Mouse (Mus musculus) Muller cell, postnatal 12 days (primary cell): ENCODE measurements around the gene Exoc4.
A peak's percentile ranks its signal among the peaks of the same experiment; 100 is the strongest.

Experiments
- DNase-seq: peaks from one replicate; pipeline ENCODE4 v3.0.0-alpha.2; 2015; ENCODE audit errors: inconsistent ontology term

Exoc4 gene

DNA sequence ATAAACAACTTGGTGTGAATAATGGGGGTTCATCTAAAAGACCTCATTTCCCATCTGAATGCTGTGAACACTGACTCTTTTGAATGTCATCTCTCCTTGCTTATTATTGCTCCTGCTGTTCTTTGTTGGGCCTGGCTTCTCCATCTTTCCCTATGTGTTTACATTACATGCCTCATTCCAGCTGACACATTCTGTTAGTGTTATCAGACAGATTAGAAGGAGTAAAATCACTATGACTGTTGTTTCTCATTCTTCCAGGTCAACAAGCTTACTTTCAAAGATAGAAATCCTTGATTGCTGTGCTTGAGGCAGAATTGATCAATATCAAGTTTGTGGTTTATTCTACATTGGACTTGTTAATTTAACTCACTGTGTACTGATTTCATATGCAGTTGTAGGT lies 377.0 kb downstream of the Exoc4 start:
- no peak for DNase-seq

DNA sequence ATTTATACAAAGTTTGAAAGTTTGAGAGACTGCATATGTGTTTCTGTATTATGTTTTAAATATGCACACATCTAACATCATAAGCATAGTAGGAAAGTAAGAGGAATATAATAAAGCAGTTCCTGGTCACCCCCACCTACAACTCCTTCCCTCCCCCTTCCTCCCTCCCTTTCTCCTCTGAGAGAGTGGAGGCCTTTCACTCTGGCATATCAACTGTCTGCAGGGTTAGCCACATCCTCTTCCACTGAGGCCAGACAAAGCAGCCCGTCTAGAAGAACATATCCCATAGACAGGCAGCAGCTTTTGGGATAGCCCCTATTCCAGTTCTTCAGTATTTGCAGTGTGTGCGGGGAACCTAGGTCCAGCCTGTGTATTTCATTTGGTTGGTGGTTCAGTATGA lies 382.2 kb downstream of the Exoc4 start:
- no peak for DNase-seq

DNA sequence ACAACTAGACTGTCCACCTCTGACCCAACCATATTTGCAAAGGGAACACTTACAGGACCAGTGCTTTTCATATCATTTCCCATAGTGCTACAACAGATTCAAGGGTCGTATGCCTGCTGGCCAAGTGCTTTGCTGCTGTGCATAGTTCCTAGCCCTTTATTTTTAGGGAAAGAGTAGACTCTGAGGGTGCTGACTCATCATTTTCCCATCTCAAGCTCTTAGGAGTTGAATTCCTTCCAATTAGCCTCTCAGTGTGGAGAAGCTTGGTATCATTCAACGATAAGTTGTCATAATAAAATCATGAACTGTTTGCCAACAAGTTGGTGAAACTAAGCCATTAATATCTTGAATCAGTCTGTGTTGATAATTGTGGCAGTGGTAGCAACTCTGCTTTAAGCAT lies 388.3 kb downstream of the Exoc4 start:
- no peak for DNase-seq

DNA sequence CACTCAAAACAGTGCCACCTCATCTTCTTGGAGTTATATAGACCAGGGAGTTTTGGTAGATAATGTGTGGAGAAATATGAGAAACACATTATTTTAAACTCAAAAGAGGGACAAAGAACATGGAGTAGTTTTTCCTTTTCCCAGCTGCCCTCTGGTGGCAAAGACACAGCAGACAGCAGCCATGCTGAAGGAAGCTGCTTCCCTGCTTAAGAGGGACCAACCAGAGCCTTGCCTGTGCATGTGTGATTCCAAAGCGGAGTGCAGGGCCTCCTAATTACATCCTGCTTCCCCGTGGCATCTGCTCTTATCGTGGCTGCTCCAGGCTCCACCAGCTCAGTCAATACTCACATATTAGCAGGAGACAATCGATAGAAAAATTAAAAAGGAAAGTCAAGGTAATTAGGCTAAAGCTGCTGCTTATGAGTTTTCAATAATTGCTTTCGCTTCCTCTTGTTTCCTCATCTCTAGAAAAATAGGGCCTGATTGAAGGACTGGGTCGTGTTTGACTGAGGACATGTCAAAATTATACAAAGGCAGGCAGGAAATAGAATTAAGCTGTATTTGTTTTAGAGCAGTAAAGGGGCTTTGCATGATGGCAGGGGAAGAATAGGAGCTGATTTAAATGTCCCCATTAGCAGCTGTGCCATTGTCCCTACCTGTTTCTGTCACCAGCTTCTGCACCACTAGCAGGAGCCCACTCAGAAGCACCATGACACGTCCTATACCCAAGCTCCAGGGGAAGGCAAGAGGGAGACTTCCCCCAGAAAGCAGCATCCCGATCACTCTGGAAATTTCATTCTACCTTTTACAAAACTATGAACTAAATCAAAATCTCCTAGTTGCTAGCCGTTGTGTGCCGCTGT lies 433.1 kb downstream of the Exoc4 start:
- DNase-seq: peak; percentile 31

DNA sequence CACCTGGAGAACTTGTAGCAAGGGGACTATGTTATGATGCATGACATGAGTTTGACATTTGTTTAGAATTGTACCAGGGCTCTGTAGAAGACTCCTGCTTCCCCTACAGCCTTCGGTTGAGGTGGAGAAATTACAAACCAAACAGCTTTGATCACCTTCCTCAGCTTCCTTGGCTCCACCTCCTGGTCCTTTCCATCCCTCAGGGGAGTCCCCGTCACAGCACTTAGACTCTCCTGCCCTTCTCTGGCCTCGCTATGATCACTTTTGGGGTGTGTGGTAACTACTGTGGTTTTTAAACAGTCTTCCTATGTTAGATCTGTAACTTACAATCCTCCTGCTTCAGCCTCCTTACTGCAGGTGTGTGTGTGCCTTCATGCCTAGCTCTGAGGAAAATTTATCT lies 434.6 kb downstream of the Exoc4 start:
- DNase-seq: no peak

DNA sequence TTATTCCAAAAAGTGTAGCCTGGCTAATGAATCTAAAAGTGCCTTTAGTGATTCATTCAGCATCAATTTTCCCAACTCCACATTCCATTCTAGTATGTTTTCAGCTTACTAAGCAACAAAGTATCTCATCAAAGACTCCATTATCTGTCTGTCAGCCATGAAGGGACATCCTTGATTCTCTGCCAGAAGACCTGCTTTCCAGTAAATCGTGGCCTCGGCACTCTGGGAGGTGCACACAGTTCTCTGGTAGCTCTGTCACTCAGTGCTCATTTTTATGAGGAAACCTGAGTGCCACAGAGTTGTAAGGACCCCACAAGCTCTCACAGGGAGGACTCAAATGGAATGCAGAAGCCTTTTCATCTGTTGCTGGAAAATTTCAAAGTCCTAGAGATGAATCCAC lies 436.4 kb downstream of the Exoc4 start:
- DNase-seq: peak; percentile 80

DNA sequence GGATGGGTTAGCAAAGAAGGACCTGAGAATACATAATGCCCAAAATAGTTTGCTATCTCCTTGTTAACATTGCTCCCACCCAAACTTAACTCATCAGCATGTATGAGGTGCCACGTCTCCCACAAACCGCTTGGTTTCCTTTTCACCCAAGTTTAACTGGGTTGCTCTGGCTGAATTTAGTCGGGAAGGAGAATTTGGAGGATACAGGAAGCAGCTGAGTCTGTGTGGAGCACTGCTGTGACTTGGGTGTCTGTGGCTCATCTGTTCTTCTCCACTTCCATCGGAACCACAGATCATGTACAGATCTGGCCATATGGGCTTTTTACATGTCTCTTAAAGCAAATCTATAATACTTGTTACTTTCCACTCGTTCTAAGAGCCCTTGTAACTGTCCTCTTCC lies 441.7 kb downstream of the Exoc4 start:
- DNase-seq: no peak

DNA sequence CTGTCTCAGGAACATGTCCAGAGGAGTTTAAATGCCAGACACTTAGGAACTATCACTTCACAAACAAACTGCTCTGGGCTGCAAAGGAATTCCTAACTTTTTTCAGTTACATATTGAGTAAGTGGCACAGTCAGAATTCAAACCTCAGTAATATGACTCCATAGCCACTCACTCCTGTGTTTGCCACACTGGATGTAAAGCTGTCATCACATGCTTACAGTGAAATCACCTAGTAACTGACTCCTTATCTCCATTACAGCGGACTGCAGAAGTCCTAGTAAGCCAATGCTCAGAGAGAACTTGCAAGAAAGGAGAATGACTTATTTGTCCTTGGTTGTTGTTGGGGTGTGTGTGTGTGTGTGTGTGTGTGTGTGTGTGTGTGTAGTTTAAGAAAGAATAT lies 448.1 kb downstream of the Exoc4 start:
- no peak for DNase-seq

DNA sequence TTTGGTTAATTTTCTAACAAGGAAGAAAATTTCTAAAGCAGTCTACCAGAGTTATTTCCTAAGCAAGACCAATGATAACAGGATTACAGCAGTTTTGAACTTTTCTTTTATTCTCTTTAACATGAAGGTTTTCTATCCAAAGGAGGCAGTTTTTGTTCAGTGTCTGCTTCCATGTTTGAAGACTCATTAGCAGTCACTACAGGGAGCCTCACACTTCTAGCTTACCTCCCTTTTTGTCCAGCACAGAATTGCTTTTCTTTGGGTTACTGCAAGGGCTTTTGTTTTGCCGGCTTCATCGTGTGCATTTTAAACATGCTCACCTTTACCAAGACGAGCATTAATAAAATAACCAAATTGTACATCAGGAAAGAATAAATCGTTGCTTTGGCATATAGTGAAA lies 460.0 kb downstream of the Exoc4 start:
- DNase-seq: no peak

DNA sequence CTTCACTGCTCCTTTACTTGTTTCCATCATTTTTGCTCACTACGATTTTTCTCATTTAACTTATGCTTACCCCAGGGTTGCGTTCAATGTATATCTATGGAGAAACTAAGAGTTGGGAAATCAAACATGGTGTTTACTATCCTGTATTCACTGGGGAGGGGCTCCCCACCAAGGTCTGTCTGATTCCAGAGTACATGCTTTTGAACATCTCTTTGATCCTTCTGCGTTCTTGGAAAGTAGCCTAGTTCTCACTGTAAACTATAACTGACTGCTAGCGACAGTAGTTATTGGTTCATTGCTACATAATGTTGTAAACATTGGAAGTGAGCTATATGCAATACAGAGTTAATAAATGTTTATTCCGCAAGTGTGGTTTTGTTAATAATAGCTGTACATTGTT lies 460.5 kb downstream of the Exoc4 start:
- DNase-seq: no peak

DNA sequence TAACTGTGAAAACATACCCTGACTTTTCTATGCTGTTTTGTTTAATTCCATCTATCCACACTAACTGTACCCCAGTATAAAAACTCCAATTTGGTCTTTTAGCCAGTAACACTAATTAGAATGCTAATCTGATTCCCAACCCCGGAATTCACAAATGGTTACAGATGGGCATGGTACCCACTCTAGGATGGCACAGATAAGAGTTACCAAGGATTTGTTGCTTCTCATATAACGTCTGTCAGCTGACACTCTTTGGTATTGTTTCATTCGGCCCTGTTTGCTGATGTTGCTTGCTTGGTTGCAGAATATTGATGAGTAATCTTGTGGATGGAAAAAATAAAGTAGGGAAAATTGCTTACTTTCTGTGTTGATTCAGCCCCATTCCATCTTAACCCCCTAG lies 462.9 kb downstream of the Exoc4 start:
- no peak for DNase-seq

DNA sequence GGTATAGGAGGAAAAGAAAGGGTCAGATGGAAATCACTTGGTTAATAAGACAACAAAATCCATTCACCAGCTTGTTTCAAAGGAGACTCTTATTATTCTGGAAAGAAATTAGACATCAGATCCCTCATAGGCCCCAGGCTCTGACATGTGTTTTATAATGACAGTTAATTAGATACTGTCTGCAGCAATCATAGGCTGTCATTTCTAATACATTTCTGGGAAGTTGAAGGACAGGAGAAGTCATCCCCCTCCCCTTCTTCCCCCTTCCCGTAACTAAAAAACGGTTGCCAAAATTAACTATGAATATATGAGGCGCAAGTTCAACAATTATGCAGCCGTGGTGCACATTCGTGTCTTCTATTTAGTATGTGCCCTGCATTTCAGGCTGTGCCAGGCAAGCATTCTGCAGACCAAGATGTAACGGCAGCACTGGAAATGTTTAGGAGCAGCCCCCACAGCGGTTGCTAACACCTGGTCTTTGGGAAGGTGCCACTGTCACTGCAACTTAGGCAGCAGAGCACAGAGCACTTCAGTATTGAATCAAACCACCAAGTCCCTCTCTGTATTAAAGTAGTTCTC lies 463.7 kb downstream of the Exoc4 start:
- peak; percentile 32 for DNase-seq

DNA sequence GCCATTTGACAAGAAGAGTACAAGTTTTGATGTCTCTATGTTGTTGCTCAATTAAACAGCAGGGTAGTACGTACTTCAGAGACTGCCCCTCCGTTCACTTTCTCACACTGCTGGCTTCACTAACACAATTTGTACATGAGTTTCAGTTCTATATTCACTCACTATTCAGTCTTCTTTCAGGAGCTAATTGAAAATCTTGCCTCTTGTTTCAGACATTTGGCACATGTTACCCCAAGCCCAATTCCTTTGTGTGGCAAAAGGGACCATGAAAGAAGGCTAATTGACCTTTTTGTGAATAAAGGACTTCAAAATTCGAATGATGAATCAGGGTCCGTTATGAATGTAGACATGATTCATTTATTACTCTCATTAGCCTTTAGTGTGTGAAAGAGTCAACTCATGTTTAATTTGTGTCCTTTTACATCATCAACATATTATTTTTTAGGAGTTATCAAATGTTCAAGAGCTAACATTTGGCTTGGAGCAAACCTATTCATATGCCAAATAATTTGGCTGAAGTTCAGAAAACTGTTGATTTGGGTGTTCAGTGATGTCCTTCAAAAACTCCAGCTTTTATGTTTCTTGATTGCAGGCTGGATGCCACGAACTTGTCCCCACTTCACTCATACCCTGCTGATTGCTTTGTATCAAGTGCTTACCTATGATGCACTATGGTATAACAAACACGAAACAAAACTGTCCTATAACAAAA lies 467.5 kb downstream of the Exoc4 start:
- peak; percentile 95 for DNase-seq

DNA sequence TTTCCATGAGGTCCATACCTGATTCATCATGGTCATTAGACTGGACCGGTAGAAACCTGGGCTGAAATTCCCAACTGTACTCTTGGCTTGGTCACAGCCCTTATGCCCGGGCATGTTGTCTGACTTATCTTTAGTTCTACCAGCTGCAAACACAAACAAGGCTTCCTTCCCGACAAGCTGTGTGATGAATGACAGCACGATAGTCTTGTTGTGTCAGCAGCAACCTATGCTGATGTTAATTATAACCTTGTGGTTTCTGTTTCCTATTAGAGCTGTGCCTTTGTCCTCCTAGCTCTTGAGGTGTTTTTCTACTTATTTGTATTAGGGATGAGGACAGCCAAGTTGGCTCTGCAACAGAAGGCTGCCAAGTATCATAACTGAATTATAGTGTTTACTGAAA lies 472.3 kb downstream of the Exoc4 start:
- no peak for DNase-seq

DNA sequence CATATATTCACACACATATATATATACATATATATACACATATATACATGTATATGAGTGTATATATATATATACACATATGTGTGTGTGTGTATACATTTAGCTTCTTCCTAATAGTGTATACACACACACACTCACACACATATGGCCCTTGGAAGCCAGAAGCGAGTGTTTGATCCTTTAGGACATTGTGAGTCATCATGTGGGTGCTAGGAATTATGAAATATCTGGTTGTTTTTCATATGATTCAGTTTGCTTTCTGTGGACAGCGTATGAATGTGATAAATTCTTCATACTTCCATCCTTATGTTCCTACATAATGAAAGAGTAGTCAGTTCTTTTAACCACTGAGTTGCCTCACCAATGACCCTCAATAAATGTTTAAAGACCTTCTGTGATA lies 473.9 kb downstream of the Exoc4 start:
- DNase-seq: no peak

DNA sequence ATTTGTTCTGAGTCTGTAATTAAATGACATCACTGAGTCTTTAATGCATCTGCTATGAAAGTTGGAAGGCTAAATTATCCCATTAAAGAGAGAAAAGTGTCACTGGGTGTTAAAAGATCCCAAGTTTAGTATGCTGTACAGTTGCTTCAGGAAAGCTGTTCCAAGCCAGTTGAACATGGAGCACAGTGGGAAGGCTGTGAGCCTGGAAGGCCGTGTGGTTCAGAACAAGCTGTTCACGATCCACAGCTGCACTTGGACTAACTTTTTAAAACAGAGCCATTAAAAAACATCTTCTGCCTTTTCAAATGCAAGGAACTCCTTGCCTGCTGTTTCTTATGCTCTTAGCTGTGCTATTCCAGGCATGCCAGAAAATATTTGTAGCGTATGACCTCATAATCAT lies 475.7 kb downstream of the Exoc4 start:
- DNase-seq: no peak

DNA sequence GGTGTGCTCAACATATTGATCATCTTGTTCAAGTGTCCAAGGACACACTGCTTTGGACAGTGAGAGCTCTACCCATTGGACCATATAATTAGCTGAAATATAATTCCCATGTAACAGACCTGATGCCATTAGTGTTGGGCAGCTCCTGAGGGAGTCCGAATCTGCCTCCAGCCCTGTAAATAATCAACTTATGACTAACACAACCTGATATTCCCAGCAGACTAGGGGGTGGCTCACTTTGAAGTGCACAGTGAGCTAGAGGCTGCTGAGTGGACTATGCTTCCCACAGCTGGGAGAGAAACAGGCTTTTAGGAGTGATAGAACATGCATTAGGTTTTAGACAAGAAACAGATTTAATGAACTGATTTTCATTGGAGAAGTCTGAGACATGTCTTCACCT lies 478.4 kb downstream of the Exoc4 start:
- no peak for DNase-seq

DNA sequence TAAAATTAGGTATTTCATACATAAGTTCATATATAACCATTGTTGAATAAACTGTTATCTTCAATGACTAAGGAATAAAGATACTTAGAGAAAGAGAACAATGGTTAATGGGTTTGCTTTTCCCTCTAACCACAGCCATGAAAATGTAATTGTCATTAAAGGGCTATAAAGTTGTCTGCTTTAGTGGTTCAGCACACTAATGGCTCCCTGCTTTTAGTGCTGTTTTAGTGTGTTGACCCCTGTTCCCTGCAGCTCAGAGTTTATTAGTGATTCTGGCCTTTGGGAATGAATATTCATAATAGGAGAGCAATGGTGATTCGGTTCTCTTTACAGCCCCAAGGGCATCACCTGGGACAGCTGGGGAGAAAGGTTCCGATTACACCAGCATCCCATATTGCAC lies 483.3 kb downstream of the Exoc4 start:
- DNase-seq: no peak

DNA sequence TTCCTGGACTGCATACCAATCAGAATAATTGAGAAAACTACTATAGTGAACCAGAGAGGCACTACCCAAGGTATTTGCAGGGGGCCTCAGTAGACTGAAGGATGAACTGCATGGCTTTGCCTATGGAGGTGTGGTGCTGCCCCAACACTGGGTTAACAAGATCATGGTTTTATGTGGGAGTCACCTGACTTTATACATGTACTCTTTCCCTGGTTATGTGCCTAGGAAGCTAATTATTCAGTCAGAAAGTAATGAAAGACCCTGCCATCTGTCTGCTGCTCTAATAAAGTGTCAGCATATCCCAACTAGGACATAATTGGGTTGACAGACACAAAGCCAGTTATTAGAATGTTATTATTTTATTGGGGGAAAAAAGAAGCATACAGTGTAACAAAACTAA lies 484.7 kb downstream of the Exoc4 start:
- no peak for DNase-seq

DNA sequence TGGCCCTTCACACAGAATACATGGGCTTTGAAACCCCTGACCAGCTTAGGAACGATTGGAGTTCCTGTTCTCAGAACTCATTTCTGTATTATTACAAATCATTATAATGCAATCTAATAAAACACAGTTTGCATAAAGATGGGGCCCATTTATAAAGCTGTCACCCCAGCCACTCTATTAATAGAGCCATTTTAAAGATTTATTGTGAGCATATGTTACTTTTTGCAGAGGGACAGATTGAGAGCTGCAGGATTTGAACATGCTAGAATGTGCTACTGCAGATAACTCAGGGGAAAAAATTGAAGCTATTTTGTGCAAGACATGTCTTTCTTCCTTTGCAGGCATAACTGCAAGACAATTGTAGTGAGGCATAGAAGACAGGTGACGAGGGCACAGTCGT lies 485.1 kb downstream of the Exoc4 start:
- no peak for DNase-seq

DNA sequence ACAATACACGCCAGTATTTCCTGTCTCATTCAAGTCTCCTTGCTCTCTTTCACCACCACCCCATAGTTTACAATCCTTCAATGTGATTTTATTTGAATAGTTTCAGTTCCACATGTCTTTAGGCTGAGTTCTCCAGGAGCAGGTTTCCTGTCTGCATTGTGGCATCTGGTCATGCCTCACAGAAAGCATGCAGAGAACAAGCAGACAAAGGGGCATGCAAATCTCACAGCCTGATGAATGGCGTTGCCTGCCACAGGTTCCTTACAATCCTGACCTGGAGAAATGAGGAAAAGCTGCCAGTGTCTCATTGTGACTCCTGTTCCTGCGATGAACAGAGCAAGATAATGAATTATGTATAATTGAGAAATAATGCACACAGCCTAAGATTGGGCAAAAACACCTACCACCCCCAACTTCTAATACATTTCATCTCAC lies 490.0 kb downstream of the Exoc4 start:
- peak; percentile 44 for DNase-seq

DNA sequence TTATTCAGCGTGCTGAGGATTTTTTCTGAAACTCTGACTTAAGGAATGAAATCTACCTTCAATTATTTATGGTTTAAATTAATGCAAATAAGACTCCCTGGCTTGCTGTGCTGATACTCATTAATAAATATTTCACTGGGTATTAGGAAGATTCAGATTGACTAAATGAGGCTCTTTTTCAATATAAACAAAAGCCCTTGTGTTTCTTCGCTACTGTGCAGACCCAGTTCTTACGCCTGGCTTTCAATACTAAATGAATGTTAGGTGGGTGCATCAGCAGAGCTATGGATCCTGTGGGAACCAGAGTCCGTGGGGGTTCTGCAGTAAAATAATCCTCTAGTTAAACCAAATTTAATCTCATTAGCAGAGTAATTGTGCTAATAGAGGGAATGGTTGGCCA lies 490.4 kb downstream of the Exoc4 start:
- DNase-seq: peak; percentile 53

DNA sequence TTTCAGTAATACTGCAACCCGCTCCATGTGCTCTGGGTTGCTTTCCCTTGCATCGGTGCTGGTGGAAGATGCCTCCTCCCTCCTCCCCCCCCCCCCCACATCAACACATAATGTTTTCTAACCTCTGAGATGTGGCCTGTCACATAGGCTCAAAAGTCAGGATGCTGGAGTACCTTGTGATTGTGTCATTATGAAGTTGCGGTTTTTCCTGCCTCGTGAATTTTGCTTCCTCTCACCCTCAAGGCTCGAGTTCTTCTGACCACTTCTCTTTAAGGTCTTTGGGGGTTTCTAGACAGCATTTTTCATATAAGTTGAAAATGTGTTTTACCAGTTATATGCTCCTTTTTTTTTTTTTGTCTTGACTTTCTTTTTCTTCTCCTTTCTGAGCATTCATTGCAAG lies 507.1 kb downstream of the Exoc4 start:
- no peak for DNase-seq
